Mouse (Mus musculus) right cerebral cortex, adult 2 months (tissue): Measurements from ENCODE around the gene Dlg5.

Experiments used
- DNase-seq, 2 experiments: peaks; one replicate each; pipeline ENCODE4 v3.0.0; 2021 to 2022; ENCODE audit warnings: low spot score in 2 of 2

Gene Dlg5

DNA sequence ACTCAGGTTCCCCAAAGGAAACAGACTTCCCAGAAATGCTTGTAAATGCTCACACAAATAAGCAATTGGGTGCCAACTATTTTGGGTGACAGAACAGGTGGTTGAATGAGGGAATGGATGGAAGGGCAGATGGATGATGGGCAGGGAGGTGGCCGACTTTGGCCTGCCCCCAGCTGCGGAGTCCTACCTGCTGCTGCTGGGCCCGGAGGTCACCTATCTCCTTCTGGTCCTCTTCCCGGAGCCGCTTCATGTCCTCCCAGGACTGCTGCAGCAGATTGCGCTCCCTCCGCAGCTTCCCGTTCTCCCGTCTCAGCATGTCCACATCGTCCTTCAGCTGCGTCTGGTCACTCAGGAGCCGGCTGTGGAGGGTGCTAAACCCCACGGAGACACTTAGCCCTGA is 55.6 kb downstream of the Dlg5 start:
- DNase-seq: no peak

GRCm38 (mm10) chr14:24189598-24189997 is 56.1 kb downstream of the Dlg5 start:
- DNase-seq: no peak

GRCm38 (mm10) chr14:24185514-24185913 is 60.2 kb downstream of the Dlg5 start:
- no peak for DNase-seq

GRCm38 (mm10) chr14:24182955-24183354 is 62.8 kb downstream of the Dlg5 start:
- no peak for DNase-seq

- peak; percentile 83 to 89 for DNase-seq
These were observed 63.8 kb downstream of the Dlg5 start for GRCm38 (mm10) chr14:24181811-24182506.

DNA sequence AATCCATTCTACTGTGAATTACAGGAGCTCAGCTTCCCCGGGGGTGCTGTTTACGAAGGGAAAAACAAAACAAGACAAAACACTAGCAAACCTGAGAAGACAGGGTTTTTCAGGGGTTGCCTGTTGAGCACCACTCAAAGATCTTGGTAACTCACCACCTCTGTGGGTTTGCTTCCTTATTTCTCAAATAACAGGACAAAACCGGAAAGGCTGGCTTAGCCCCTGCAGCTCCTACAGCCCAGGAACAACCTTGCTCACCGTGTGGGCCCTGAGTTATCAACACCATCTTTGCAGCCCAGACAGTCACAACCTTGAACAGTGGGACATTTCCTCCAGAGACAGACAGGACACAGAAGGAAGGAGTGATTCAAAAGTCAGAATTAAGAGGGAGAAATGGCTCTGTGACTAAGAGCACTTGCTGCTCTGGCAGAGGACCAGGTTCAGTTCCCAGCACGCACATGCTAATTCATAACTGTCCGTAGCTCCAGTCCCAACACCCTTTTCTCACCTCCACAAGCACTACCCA is 66.2 kb downstream of the Dlg5 start:
- DNase-seq: no peak

GRCm38 (mm10) chr14:24176609-24177008 is 69.1 kb downstream of the Dlg5 start:
- DNase-seq: no peak

DNA sequence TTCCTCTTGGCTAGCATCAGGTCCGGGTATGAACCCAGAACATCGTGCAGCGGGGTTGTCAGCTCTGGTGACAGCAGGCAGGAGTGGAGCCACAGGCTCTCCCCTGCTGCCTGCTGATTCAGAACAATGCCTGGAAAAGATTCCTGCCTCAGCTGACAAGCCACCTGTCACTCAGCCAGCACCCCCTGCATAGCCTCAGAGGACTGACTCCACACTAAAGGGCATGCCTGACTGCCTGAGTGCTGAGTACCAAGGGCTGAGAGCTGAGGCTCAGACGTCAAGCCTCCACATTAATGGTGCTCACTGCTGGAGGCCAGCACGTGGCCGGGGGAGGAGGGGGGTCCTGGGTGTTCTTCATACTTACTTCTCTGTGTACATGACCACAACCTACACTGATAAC is 72.4 kb downstream of the Dlg5 start:
- no peak for DNase-seq

DNA sequence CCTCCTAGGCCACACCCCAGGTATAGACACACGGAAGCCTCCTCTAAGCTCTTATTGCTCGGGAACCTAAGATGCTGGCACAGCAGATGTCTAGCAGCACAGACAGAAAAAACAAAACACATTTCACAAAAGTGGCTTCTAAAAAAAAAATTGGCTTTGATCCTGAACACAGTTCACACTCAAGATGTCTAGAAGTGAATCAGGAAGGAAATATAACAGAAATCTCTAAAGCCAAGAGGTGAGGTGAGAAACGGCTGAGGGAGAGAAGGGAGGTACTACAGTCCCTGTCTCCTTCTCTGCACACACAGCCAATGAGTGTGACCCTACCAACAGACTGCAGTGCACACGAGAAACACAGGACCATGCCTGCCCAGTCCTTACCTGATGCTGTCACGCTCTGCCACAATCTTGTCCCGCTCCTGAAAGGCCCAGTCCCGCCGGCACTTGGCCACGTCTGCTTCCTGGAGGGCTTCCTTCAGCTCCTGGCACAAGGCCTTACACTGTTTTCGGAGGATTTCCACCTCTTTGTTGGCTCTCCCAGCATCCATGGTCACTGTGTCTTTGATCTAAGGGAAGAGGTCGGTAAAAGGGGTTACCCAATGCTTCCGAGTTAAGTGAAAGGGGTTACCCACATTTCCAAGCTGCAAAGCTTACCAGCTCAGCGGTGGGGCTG is 73.9 kb downstream of the Dlg5 start:
- DNase-seq: peak; percentile 9 to 11

GRCm38 (mm10) chr14:24166046-24166445 is 79.7 kb downstream of the Dlg5 start:
- DNase-seq: peak in 1 of 2 experiments; percentile 41

GRCm38 (mm10) chr14:24164721-24165367 is 80.9 kb downstream of the Dlg5 start:
- DNase-seq: no peak

- DNase-seq: peak; percentile 17 to 29
These were observed 82.9 kb downstream of the Dlg5 start for GRCm38 (mm10) chr14:24162856-24163255.

GRCm38 (mm10) chr14:24148892-24149291 is 96.8 kb downstream of the Dlg5 start:
- DNase-seq: no peak

DNA sequence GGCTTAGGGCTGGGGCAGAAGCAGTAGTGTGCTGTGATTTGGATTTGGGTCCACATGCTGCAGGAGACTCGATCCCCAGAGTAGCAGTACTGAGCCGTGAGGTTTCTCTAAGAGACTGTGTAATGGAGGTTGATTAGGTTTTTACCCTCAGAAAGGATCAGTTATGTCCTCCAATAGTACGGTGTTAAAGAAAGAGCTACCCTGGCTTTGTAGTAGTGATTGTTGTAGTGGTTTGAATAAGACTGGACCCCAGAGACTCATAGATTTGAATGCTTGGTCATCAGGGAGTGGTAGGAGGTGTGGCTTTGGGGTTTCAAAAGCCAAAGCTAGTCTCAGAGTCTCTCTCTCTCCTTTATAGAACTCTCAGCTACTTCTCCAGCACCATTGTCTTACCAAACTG is 100.9 kb downstream of the Dlg5 start:
- DNase-seq: no peak

GRCm38 (mm10) chr14:24144421-24144820 is 101.3 kb downstream of the Dlg5 start:
- no peak for DNase-seq

DNA sequence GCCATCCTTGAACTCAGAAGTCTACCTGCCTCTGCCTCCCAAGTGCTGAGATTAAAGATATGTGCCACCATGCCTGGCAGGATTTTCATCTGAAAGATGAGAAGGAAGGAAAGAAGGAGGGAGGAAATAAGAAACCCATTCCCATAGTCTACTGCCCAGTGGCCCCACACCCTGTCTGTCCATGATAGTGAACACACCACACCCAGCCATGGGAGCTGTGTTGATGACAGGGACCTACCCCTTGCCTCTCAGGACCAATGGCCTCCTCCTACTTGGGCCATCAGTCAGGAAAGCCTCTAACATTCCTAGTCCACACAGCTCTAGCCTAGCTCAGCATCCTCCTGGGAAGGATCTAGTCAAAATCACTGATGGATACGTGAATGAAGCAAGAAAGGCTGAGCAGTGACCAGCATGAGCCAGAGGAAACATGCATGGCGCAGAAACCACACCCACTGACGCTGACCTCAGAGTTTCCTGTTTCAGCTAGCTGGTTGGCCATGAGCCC is 102.7 kb downstream of the Dlg5 start:
- no peak for DNase-seq

DNA sequence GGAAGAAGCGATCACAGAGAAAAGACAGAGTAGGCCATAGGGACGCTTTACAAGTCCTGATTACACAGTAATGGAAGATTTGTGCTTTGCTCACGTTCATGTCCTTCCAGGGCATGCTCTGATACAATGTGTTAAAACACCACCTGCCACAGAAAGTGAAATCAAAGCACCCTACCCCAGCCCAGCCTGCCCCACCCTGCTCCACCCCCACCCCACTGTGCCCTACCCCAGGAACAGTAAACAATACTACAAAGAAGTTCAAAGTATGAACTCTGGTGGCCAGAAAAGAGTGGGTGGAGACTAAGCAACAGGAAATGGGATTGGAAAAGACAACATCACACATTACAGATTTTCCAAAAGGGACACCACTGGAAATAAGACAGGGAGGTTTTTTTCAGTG is 104.0 kb downstream of the Dlg5 start:
- no peak for DNase-seq

GRCm38 (mm10) chr14:24140297-24140812 is 105.4 kb downstream of the Dlg5 start:
- no peak for DNase-seq

DNA sequence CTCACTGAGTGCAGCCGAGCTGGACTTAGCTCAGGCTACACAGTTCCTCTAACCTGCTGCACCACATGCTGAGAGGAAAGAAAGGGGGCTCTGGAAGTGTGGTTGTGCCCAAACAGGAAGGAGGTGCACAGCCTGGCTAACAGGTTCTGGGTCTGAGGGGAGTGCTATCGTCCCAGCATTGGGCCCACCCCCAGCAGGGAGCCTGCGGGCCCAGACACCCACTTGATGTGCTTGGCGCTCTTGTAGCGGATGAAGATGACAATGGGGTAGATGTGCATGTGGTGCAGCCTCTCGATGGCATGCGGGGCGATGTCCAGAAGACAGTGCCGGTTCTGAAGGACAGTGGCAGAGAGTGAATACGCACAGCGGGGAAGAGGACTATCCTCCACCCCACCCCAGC is 108.8 kb downstream of the Dlg5 start:
- no peak for DNase-seq

DNA sequence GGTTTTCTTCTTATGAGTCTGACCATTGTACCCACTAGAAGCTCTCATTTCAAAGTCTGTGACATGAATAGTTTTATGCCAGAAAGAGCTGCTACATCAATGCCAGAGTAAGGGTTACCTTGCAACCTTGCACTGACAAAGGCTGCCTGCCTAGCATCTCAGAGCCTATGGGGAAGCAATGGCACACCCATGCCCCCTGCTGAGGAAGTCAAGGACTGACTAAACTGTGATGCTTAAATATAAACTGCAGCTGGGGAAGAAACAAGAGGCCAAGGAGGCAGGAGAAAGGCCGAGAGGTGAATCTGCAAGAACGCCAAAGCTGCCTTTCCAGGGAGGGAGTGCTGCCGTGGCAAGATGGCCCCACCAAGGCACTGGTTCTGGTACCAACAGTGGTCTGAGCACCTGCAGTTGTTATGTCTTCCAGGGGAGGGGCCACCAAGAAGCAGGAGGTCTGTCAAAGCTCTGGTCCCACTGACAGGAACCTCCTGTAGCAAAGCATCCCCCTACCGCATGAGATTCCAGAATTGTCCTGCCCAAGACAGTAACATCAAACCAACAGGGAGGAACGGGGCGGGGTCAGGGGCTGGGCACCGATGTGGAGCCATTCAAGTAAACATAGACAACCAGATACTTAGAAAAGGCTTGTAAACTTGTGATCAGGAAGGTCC is 111.0 kb downstream of the Dlg5 start:
- no peak for DNase-seq

DNA sequence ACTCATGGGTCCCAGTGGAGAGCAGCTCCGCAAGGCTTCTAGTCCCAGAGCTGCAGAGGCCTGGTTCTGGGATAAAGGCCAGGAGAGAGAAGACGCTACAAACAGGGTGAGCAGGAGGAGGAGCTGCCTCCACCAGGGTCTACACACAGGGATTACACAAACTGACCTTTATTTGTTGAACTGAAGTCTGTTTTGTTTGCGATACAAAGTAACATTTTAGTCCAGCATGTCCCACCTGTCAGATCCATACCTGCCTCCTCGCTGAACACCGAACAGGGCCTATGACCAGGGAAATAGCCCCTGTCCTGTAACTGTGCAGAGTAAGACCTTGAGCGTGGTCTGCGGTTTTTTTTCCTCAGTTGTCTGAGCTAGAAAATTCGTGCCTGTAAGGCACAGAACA is 111.9 kb downstream of the Dlg5 start:
- DNase-seq: no peak

DNA sequence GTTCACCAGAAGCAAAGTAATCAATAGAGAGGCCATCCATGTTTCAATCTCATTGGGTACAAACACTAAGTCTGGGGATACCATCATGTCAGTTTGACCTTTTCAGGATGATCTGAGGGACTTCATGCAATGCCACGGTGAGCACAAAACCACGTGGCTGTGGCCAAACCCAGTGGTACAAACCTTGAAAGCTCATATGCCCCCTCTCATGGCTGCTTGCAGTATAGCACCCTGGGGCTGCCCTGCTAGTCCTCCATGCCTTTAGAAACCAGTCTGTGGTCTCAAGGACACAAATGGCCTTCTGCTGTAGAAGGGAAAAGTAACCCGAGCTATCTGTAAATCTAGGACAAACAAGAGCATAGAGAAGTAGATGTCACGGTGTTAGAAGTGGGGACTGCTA is 113.6 kb downstream of the Dlg5 start:
- peak in 1 of 2 experiments; percentile 20 for DNase-seq
